Mouse (Mus musculus): Measurements from ENCODE around the gene 1700001J03Rik.

DNA sequence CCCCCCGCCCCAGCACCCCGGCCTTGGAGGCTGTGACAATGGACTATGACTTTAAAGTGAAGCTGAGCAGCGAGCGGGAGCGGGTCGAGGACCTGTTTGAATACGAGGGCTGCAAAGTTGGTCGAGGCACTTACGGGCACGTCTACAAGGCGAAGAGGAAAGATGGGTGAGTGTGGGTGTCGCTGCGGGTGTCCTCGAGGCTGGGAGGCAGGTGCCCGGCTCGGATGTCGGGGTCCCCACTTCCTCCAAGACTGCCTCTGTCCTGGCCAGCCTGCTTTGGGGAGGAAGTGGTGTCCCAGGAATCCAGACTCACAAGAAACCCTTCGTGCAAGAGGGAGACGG is 46.5 kb upstream of the 1700001J03Rik start:
- no peak for TF ChIP-seq CTCF (IDR thresholded peaks at IDR 0.05; ENCODE audit: borderline replicate concordance, insufficient read depth, low read depth, low read length)
- no peak for TF ChIP-seq POLR2A (IDR thresholded peaks at IDR 0.05; ENCODE audit: borderline replicate concordance, insufficient read depth, low read length)

Data from cerebellum, adult 2 months (tissue).